Mouse (Mus musculus) G1E-ER4 (cell line): ENCODE results near the gene Synpo2l. TPM values are rescaled to one million over a fixed set of nuclear protein-coding genes. Genes with fewer than 3 reads are reported as not detected.

ENCODE experiments used
- GATA1 ChIP-seq: IDR thresholded peaks from one replicate; pipeline ENCODE4 v1.8.0; 2012; ENCODE audit warnings: low read length, inconsistent platforms
- polyA plus RNA-seq: library from polyadenylated mRNA; stranded (reverse); fragments of >175 nt; gene quantifications from 2 replicates; pipeline ENCODE4 v1.2.3, GENCODE M21; 2012

Gene Synpo2l
- 0.08 TPM in 2 replicates for polyA plus RNA-seq

- TF ChIP-seq GATA1 = no peak
These were observed at the start of gene Synpo2l for GRCm38 (mm10) chr14:20668154-20668810. Gene Synpo2l, minus strand, starts transcription at chr14:20668354.

- TF ChIP-seq GATA1 = no peak
These were observed 45.7 kb upstream of the Synpo2l start for GRCm38 (mm10) chr14:20713832-20714231.

GRCm38 (mm10) chr14:20708239-20708638 is 40.1 kb upstream of the Synpo2l start:
- no peak for TF ChIP-seq GATA1

- no peak for TF ChIP-seq GATA1
These were observed 39.3 kb upstream of the Synpo2l start, which contains the start of gene Zswim8 for GRCm38 (mm10) chr14:20707201-20708190. Gene Zswim8, plus strand, starts transcription at chr14:20707552.

- no peak for TF ChIP-seq GATA1
These were observed 34.7 kb upstream of the Synpo2l start, which contains the start of gene Chchd1 for GRCm38 (mm10) chr14:20702741-20703381. Gene Chchd1, plus strand, starts transcription at chr14:20703006.

- TF ChIP-seq GATA1 = no peak
These were observed 34.1 kb upstream of the Synpo2l start for GRCm38 (mm10) chr14:20702096-20702740.

GRCm38 (mm10) chr14:20701554-20701953 is 33.4 kb upstream of the Synpo2l start:
- no peak for TF ChIP-seq GATA1

GRCm38 (mm10) chr14:20700362-20700761 is 32.2 kb upstream of the Synpo2l start:
- no peak for TF ChIP-seq GATA1

GRCm38 (mm10) chr14:20698515-20698914 is 30.4 kb upstream of the Synpo2l start:
- TF ChIP-seq GATA1 = no peak

- no peak for TF ChIP-seq GATA1
These were observed 28.8 kb upstream of the Synpo2l start for GRCm38 (mm10) chr14:20696986-20697385.

- no peak for TF ChIP-seq GATA1
These were observed 27.8 kb upstream of the Synpo2l start for GRCm38 (mm10) chr14:20695761-20696520.

GRCm38 (mm10) chr14:20694884-20695760 is 27.0 kb upstream of the Synpo2l start, which contains the start of gene Fut11:
Gene Fut11, plus strand, starts transcription at chr14:20694968.
- TF ChIP-seq GATA1 = no peak

- TF ChIP-seq GATA1 = no peak
These were observed 26.2 kb upstream of the Synpo2l start for GRCm38 (mm10) chr14:20694185-20694883.
